Mouse (Mus musculus): ENCODE data around the gene Tnfrsf1b. TPM values are rescaled to one million over a fixed set of nuclear protein-coding genes. Genes with fewer than 3 reads are reported as not detected.
A peak's percentile ranks its signal among the peaks of the same experiment; 100 is the strongest.

The Tnfrsf1b gene
- total RNA-seq (2021): 1 to 10 TPM; 2.4 to 2.9 TPM

DNA sequence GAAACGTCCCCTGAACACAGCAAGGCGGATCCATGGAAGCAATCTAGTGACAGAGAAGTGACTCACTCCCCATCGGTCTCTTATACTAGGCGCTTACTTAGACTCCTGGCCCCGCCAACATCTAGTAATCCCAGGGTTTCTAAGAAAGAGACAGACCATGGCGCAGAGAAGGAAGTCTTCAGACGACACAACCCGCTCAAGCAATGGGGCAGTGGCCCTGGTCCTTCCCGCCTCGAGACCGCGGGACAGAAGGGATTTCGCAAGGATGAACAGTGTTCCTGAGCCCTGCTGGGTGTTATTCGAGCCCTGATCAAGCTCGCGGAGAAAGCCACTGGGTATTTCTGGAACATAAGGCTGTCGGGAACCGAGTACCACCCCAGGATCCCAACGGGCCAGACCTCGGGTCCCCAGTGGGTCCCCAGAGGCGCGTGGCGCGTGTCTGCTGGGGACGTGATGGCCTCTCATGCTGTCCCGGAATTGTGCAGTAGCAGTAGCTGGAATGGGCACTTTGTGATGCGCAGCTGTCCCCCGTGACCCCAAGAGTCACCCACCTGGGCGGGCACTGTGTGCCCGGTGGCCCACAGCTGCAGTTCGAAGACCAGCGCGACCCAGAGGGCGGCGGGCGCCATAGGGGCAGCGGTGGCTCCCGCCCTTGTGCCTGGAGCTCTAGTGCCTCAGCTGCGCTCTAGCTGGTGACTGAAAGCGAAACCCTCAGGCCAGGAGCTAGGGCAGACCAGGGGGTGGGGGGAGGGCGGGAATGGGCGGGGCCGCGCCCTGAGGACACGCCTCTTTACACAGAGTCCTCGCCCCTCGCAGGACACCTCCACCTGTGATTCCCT, at the start of gene Tnfrsf1b:
Gene Tnfrsf1b (minus strand): TSS at position 698 of the 839 bp plus-strand sequence.
- intact Hi-C loops (cut with DNase I): no loop called here
- no peak for DNase-seq

DNA sequence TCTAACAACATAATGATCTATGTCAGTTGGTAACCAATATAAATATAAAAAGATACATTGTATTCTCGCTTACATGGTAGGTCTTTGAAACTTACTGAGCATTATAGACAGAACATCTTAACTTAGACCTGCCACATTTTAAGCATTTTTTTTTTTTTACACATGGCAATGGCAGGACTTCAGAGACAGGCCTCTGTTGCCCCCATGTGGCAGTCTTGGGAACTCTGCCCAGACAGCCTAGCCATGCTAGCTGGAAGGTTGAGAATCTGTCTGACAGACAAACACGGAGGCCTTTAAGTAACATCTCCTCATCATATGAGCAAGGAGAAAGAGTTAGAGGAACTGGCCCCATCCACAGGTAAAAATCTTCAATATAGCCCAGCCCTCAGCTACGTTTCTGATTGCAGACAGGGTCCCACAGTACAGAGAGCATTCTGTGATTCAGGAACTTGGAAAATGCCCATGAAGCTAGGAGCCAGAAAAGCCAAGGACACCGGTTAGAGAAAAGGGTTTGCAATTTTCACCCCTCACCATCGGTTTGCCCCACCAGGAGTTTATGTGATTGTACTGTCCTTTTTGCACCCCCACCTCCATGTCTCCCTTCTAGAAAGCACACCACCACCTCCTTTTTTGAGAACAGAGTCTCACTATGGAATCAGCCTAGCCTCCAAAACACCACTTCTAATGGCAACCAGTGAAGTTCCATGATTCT, 49.1 kb upstream of the Tnfrsf1b start:
- intact Hi-C loops (cut with DNase I): no loop called here
- peak; percentile 71 for DNase-seq

DNA sequence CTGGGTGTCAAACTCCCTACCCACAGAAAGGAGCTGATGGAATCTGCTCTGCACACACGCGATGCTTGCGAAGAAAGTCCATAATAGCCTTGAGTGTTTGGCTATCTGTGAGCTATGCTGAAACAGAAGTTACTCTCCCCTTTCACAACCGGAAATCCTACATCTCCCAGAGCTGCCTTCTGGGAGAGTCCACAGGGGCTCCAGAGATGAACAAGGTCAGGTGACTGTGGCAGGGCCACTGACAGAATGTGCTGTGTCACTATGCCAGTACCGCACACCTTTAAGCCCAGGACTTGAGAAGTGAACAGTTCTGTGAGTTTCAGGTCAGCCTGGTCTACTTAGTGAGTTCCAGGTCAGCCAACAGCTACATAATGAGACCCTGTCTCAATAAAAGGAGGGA, 47.9 kb upstream of the Tnfrsf1b start:
- intact Hi-C loops (cut with DNase I): no loop called here
- no peak for DNase-seq

DNA sequence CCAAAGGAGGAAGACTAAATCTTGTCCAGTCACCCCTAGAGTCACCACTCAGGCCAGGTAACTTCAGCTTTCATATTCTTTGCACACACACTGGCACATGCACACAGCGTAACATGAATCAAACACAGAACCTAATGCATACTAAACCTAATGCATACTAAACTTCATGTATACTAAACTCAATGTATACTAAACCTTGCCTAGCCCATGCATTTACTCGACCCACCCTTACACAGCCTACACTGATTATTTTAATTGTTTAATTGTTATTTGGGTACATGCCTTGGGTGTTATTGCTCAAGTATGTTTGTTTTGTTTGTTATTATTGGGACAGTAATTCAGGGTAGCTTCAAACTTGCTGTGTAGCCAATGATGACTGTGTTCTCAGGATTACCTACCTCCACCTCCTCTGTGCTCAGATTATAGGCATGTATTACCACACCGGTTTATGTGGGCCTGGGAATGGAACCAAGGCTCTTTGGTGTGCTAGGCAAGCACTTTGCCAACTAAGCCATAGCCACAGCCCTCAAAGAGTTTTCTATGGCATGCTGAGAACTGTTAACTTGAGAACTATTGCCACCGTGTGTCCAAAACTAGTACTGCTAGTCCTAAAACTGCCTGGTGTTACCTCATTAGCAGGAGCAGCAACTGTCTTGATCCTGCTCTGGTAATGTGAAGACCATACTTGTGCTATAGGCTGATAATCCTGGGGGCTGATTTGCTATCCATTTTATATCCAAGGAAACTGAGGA, 39.9 kb upstream of the Tnfrsf1b start:
- intact Hi-C loops (cut with DNase I): loop anchor here (10.0 kb wide), 1 partner anchor 522 kb away; no protein-coding TSS in a partner anchor
- peak; percentile 56 for DNase-seq

DNA sequence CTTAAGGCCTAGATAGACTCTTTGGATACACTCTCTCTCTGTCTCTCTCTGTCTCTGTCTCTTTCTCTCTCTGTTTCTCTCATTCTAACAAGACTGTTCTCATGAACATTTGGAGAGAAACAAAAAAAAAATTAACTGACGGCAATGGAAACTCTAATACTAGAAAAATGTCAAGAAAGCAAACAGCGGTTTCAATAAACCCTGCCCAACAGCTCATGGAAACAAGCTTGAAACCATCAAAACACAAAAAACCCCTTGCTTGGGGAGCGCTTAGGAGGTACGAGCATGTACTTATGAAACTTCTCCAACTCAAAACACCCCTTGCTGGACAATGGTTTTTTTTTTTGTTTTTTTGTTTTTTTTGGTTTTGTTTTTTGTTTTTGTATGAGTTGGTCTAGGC, 38.0 kb upstream of the Tnfrsf1b start:
- intact Hi-C loops (cut with DNase I): loop anchor here (10.0 kb wide), 1 partner anchor 520 kb away; no protein-coding TSS in a partner anchor
- no peak for DNase-seq

DNA sequence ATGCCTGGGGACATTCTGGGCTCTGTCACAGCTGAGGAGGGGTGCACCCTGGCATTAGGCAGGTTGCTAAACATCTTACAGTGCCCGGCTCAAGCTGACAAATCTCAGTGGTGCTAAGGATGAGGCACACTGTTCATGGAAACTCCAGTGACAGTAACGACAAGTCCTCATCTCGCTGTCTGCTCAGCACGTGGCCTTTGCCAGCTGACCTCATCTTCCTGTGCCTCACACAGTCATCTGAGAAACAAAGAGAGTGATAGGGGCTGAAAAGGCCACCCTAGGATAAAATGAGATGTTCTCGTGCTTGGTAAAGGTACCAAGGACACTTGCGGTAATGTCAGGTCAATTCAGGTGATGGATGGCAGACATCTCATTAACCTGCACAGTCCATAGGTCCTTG, 36.8 kb upstream of the Tnfrsf1b start:
- intact Hi-C loops (cut with DNase I): loop anchor here (2.0 to 10.0 kb wide), 2 partner anchors 67 to 519 kb away; no protein-coding TSS in a partner anchor
- DNase-seq: no peak

DNA sequence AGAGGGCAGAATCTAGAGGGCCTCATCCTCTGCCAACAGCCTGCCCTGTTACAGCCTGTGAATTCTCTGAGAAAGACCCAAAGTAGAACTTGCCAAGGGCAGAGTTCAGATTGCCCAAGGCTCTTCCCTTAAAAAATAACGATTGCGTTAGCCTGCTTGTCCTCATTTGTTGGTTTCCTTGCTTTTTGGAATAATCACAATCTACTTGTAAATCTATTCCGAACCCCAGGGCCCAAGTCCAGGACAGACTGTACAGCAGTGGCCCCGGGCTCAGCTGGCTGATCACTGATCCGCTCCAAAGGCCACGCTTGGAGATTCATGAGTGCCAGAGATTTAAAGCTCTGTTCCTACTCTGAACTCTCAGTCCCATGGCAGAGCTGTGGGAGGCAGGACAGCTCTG, 34.3 kb upstream of the Tnfrsf1b start:
- DNase-seq: no peak
- intact Hi-C loops (cut with DNase I): loop anchor here (10.0 kb wide), 1 partner anchor 516 kb away; no protein-coding TSS in a partner anchor

DNA sequence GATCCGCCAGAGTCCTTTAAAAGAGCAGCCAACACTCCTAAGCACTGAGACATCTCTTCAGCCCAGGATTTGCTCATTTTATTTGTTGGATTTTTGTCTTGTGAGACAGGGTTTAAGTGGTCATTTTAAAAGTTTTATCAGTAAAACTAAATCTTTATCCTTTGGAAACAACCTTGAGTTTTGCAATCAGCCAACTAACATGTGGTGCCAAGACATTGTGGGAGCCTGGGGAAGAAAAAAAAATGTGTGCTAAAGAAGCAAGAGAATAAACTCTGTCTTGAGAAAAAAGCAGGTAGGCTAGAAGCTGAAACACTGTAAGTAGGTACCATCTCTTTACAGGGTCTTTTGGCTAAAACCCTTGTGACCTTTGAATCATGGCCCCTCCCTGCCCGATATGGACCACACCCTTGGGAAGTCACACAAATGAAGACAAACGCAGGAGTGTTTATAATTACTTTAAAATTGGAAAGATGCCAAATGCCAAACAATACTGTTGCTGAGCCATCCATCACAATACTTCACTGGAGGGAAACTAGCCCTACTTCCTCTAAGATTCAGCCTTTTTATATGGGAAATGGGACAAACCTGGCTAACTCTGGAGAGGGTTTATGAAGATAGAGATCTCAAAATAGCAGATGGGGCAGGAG, 32.2 kb upstream of the Tnfrsf1b start:
- intact Hi-C loops (cut with DNase I): loop anchor here (10.0 kb wide), 1 partner anchor 384 kb away; the partner anchor contains the start of gene Dhrs3

DNA sequence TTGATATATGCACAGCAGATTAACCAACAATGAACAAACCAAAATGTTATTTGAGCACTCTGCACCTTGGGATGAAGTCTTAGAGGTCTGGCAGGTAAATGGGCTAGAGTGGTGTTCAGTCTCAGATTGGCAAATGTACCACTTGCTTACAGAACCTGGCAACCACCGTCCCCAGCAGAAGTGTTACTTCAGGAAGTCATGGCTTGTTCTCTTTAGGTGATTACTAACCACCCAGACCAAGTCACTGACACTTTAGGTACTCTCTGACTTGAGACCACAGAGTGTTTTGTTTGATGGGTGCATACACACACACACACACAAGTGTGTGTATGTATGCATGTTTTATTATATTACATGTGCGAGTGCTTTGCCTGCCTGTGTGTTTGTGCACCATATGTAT, 31.6 kb upstream of the Tnfrsf1b start:
- intact Hi-C loops (cut with DNase I): loop anchor here (10.0 kb wide), 1 partner anchor 383 kb away; the partner anchor contains the start of gene Dhrs3
- DNase-seq: no peak

More for the DNA sequence above, 32.2 kb upstream of the Tnfrsf1b start:
- DNase-seq: no peak

DNA sequence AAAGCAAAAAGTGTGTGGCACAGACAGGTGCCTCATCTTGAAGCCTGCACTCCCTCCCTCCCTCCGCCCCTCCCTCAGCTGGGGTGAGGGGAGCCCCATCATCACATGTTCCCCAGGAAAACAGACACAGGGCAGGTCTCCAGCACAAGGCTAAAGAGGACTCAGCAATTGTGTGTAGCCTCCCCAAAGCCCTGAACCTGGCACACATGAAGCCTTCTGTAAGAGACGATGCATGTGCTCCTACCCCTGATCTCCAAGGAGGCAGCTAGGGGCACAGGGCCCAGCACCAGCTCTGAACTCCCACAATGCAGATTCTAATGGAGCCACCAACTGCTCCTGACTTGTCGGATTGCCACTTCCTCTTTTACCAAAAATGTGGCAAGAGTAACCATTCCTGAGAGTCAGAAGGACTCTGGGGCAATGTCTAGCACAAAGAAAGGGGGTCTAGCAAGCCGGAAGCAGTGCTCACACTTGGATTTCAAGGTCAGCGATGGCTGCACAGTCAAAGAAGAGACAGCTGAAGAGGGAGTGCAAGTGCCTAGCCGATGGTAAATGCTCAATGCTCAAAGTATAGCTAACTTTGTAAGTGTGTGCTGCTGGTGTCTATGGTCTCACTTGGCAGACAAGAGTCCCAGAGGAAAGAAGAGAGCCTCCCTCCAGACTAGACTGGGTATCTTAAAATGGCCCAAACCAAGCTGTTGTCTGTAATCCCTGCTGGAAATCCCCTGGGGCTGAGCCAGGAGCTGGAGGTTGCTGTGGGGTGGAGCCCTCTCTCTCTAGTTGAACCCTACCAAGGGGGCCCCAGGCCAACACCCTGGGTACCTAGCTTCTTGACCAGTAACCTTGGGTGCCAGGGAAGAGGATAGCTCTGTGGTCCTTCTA, 29.9 kb upstream of the Tnfrsf1b start:
- DNase-seq: no peak
- intact Hi-C loops (cut with DNase I): loop anchor here (10.0 kb wide), 1 partner anchor 382 kb away; the partner anchor contains the start of gene Dhrs3

DNA sequence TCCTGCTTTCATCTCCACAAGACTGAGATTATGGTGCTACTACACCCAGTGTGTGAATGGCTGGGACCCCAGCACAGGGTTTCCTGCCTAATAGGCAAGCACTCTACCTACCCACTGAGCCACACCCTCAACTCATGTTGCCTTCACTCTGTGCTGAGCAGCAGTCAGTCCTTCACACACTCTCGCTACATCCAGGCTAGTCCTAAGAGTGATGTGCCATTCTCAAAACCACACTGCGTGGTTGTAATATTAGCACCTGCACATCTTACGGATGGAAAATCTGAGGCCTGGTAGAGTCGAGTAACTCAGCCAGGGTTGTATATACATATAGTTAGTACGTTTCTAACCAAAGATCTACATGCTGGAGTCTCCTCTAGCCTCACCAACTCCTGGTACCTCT, 28.2 kb upstream of the Tnfrsf1b start:
- intact Hi-C loops (cut with DNase I): loop anchor here (10.0 kb wide), 1 partner anchor 380 kb away; the partner anchor contains the start of gene Dhrs3
- DNase-seq: no peak

DNA sequence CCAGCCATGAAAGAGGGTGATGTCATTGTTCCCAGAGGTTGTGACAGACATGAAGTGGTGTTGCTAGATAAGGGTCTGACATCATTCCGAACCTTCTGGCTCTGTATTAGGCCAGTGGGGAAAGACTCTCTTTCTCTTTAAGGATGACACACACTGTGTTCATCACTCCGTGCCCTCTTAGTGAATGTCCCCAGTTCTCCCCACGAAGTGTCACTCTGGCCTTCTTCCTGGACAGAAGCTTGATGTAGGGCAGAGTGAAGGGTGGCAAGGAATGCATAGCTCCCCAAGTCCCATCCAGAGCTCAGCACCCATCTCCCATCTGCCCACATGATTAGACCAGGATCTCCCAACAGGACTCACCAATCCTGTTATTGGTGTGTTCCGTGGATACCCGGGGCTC, 27.3 kb upstream of the Tnfrsf1b start:
- intact Hi-C loops (cut with DNase I): loop anchor here (10.0 kb wide), 1 partner anchor 379 kb away; the partner anchor contains the start of gene Dhrs3
- no peak for DNase-seq

DNA sequence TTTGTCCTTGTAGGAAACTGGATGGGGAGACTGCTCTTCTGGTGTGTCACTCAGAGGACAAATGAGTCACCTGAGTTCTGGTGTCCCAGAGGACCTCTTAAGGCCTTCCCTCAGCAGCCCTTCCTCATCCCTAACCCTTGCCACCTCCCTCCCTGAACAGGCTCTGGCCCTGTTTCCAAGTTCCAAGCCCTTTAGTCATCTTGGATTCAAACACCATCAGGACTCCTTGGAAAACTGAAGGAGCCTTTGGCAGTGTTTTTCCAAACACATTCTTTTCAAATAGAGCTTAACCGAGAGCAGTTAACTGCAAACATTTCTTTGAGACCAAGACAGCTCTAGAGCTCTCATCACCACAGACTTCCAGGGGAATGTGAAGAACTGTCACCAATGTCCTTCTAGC, 26.1 kb upstream of the Tnfrsf1b start:
- no peak for DNase-seq
- intact Hi-C loops (cut with DNase I): loop anchor here (10.0 kb wide), 1 partner anchor 378 kb away; the partner anchor contains the start of gene Dhrs3

DNA sequence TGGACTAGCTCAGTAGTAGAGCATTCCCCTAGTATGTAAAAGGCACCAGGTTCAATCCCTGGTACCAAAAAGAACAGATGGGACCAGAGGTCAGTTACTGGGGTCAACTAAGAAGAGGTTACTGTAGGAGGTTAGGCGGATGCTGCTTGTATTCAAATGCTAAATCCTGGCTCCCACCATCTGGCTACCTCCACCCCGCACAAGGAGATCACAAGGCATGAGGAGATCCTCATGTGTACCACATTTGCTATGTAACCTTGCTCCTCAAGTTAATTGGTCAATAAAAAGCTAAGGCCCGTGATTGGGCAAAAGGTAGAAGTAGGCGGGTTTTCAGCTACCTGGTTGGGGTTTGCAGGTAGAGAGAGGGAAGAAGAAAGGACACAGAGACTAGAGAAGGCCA, 25.0 kb upstream of the Tnfrsf1b start:
- intact Hi-C loops (cut with DNase I): loop anchor here (10.0 kb wide), 1 partner anchor 377 kb away; the partner anchor contains the start of gene Dhrs3
- no peak for DNase-seq

DNA sequence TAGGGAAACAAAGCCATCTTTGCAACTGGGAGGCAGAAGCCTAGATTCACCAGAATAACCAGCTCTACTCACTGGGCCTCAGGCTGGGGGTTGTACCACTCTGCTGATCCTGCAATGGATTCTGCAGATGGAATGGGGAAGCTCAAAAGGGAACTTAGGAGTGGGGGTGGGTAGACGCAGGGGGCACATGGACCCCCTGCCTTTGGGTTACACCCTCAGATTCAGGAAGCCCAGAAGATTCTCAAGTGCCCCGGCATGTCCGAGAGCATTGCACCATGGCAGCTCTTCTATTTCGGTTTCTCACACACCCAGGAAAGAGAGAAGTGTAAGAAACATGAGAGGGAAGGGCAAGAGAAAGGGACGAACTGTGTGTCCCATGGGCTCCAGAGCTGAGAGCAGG, 23.5 kb upstream of the Tnfrsf1b start:
- DNase-seq: no peak
- intact Hi-C loops (cut with DNase I): loop anchor here (10.0 kb wide), 1 partner anchor 375 kb away; the partner anchor contains the start of gene Dhrs3

DNA sequence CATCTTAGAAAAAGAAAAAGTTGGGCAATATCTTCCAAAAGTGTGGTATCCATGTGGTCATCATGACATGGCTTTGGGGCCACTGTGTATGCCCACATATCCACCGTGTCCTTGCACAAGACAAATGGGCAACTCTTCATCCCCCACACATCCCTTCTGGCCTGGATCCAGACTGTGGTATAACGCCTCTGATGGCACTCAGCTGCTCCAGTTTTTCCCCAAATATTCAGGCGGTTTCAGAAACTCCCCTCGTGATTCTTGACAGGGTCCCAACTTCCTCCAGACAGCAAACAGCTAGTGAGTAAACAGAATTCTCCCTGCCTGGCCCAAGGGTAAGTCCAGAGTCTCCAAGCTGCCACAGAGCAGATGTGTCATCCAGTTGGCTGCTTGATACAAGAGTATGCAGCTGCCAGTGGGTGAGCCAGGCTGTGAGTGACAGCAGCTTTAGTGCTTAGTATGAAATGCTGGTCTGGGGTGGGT, 21.0 kb upstream of the Tnfrsf1b start:
- intact Hi-C loops (cut with DNase I): no loop called here

DNA sequence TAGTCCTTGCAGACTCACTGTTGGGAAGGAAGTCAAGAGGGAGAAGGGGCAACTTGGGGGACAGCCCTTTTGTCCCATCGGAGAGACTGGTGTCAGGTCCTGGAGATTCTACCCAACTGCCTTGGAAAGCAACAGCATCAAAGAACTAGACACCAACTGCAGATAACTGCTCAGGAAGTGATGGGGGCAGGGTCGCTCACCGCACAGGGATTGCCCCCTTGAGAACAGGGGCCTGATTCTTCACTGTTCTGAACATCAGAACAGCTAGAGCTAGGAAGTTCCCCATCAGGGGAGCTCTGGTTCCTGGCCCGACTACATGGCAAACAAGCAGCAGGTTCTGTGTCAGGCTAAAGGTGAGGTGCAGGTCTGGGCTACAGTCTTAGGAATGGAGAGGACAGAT, 19.8 kb upstream of the Tnfrsf1b start:
- no peak for DNase-seq
- intact Hi-C loops (cut with DNase I): no loop called here

More for the DNA sequence above, 21.0 kb upstream of the Tnfrsf1b start:
- DNase-seq: no peak

DNA sequence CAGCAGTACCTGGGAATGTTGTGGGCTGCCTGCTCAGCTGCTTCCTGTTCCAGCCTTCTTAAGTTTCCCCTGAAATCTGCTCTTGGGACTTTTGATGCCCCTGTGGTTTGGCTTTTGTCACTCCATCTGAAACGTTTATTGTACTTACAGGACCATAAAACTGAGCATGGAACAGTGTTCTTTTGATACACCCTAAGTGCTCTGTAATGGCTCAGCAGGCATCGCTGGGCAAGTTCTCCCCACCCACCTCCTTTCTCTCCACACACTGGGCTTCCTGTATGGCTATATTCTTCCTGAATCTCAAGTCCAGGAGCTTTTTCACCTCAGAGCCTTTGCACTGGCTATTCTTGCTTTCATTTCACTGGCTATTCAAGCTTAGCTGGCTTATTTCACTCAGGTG, 18.1 kb upstream of the Tnfrsf1b start:
- intact Hi-C loops (cut with DNase I): no loop called here

DNA sequence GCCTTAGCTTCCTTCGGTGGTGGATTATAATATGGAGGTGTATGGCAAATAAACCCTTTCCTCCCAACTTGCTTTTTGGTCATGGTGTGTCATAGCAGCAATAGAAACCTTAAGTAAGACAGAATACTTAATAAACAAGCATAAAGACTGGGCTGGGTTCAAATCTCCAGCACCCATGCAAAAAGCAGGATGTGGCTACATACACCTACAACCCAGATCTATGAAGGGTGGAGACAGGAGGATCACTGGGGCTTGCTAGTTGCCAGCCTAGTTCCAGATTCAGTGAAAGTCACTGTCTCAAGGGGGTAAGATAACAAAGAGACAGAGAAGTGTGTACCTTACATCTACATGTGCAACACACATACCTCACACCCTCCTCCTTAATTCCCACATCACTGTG, 16.9 kb upstream of the Tnfrsf1b start:
- no peak for DNase-seq
- intact Hi-C loops (cut with DNase I): no loop called here

More for the DNA sequence above, 18.1 kb upstream of the Tnfrsf1b start:
- DNase-seq: no peak

Measured in left cerebral cortex, postnatal 4 days (tissue).